Mouse (Mus musculus) thymus, adult 2 months (tissue): ENCODE measurements around the gene Npr2.
A peak's percentile ranks its signal among the peaks of the same experiment; 100 is the strongest.

Experiments
- CTCF ChIP-seq: fragments of 200-500 bp; IDR thresholded peaks from 2 replicates; pipeline ENCODE4 v1.5.1; 2012; ENCODE audit warnings: mild to moderate bottlenecking, control low read depth, low read length, moderate library complexity, borderline replicate concordance; ENCODE audit not compliant: control insufficient read depth, poor library complexity, insufficient read depth; ENCODE audit errors: extremely low read depth
- POLR2A ChIP-seq: fragments of 200-500 bp; IDR thresholded peaks from 2 replicates; pipeline ENCODE4 v1.6.1; 2012; ENCODE audit warnings: mild to moderate bottlenecking, low read length, control low read depth, moderate library complexity; ENCODE audit not compliant: control insufficient read depth, poor library complexity, insufficient read depth; ENCODE audit errors: extremely low read depth

GRCm38 (mm10) chr4:43656339-43657109, 24.8 kb downstream of the Npr2 start, which contains the start of gene Hint2:
- TF ChIP-seq POLR2A (peak; percentile 63; the same call in 1 of the 2 replicates), CTCF (no peak; the same call in 1 of the 2 replicates)
